Mouse (Mus musculus) bone marrow, adult 2 months (tissue): Measurements from ENCODE around the gene Irs2.

Experiments
- CTCF ChIP-seq: fragments of 200-500 bp; IDR thresholded peaks from 2 replicates; pipeline ENCODE4 v1.5.1; 2011; ENCODE audit warnings: low read length, control low read depth; ENCODE audit not compliant: control insufficient read depth, insufficient read depth
- POLR2A ChIP-seq: fragments of 200-500 bp; IDR thresholded peaks from 2 replicates; pipeline ENCODE4 v1.6.1; 2011; ENCODE audit warnings: low read depth, mild to moderate bottlenecking, control low read depth, low read length, borderline replicate concordance; ENCODE audit not compliant: control insufficient read depth

DNA sequence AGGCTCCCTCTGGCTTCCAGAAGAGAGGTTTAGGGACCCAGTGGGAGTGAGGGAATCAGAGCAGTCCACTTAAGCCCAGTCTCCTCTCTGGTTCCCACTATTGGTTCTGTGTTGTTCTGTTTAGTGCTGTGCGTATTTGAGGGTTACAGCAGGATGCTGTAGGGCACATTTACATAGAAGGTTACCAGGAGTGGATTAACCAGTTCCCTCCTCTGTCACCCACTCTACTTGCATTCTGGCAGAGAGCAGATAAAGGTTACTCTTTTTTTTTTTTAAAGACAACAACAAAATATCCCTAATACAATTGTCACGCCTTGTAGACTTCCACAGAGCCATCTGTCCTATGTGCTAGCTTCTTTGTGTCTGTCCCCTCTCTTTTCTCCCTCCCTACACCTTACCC lies 16.9 kb downstream of the Irs2 start:
- no peak for TF ChIP-seq CTCF
- no peak for TF ChIP-seq POLR2A
